Mouse (Mus musculus): Measurements from ENCODE around the gene Trpt1.

The Trpt1 gene

GRCm38 (mm10) chr19:6996006-6996405 lies at the start of gene Trpt1, which contains the start of gene Nudt22:
Gene Trpt1 (plus strand): TSS chr19:6996131.
Gene Nudt22 (minus strand): TSS chr19:6996117.
- peak in 1 of 2 experiments; percentile 57 for DNase-seq (ENCODE audit: low spot score in 2 of 2)

- DNase-seq (ENCODE audit: low spot score in 2 of 2): no peak
Measured at GRCm38 (mm10) chr19:6947742-6948141, 48.2 kb upstream of the Trpt1 start.

GRCm38 (mm10) chr19:6948186-6948585 lies 47.7 kb upstream of the Trpt1 start:
- no peak for DNase-seq (ENCODE audit: low spot score in 2 of 2)

GRCm38 (mm10) chr19:6949532-6949931 lies 46.4 kb upstream of the Trpt1 start:
- no peak for DNase-seq (ENCODE audit: low spot score in 2 of 2)

DNA sequence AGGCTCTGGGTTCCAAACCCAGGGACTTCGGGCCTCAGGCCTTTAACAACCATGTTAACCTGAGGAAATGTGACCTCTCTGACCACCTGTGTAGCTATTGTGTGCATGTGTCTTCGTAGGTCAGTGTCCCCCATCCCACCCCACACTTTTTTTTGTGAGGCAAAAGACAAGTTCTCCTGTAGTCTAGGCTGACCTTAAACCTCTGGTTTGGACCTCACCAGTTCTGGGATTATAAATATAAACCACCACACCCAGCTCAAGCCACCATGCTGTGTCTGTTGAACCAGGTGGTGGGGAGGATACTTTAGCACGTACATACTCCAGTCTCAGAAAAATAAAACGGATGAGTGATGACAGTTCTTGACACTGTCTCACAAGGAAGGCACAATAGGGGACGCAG lies 46.0 kb upstream of the Trpt1 start:
- DNase-seq (ENCODE audit: low spot score in 2 of 2): no peak

GRCm38 (mm10) chr19:6950613-6951153 lies 45.2 kb upstream of the Trpt1 start:
- DNase-seq (ENCODE audit: low spot score in 2 of 2): peak; percentile 29 to 33

DNA sequence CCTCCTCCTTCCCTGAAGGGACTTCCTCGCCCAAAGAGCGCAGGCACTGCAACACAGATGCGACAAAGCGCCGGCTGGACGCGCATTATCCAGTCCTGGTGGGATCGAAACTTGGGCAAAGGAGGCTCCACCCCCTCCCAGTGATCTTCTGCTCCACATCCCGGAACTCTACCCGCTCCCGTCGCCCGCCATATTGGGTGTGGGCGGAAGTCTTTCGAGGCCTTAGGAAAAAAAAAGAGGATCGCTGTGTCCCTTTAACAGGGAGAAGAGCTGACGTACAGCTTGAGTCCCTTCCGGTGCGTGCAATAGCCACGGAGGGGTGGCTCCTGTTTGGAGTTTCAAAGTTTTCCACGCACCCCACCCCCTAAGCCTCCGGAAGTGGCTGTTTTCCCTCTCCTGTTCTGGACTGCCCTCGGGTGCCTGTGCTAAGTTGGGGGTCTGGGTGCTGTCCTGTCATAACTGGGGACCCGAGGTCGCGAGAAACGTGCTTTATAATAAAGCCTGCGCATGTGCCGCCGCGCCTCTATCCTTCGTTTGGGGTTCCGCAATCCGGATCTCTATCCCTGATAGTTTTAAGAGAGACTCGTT lies 44.5 kb upstream of the Trpt1 start:
- DNase-seq (ENCODE audit: low spot score in 2 of 2): peak; percentile 66 to 73

GRCm38 (mm10) chr19:6951994-6952711 lies 43.8 kb upstream of the Trpt1 start:
- DNase-seq (ENCODE audit: low spot score in 2 of 2): peak; percentile 32 to 44

- peak in 1 of 2 experiments; percentile 34 for DNase-seq (ENCODE audit: low spot score in 2 of 2)
Measured at GRCm38 (mm10) chr19:6952712-6953037, 43.3 kb upstream of the Trpt1 start.

DNA sequence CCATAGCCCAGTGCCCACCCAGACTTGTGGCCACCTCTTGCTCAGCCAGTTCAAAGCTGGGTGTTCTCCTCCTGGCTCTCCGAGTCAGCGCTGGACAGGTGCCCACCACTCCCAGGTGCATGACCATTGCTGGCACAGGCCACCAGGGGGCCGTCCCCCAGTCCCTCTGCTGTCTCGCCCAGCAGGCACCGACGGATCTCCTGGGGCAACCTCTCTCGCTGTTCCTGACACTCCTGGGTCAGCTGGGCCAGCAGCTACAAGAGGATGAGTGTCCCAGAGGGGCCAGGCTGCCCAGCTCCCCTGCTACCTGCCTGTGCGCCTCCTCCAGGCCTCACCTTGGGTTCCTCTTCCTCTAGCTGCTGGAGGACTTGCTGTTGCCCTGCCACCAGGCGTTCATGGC lies 41.9 kb upstream of the Trpt1 start:
- peak in 1 of 2 experiments; percentile 35 for DNase-seq (ENCODE audit: low spot score in 2 of 2)

- no peak for DNase-seq (ENCODE audit: low spot score in 2 of 2)
Measured at GRCm38 (mm10) chr19:6955424-6955823, 40.5 kb upstream of the Trpt1 start.

DNA sequence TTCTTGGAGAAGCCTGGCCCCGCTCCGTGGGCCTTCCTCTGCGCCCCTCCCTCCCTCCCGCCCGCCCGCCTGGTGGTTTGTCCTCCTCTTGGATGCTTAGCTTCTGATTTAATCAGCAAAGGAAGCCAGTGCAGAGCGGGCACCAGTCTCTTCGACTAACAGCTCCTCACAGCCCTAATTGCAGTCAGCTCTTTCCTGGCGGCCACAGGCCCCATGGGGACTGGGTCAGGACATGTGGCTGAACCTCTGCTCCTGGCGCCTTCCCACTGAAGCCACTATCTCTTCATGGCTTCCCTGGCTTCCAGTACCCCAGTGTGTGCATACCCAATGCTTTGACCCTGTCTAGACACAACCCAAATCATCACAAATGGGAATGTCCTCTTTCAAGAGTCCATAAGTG lies 39.5 kb upstream of the Trpt1 start:
- DNase-seq (ENCODE audit: low spot score in 2 of 2): no peak

- no peak for DNase-seq (ENCODE audit: low spot score in 2 of 2)
Measured at GRCm38 (mm10) chr19:6968491-6969271, 27.2 kb upstream of the Trpt1 start.

- no peak for DNase-seq (ENCODE audit: low spot score in 2 of 2)
Measured at GRCm38 (mm10) chr19:6969291-6969664, 26.7 kb upstream of the Trpt1 start.

GRCm38 (mm10) chr19:6969665-6970381 lies 26.1 kb upstream of the Trpt1 start:
- peak in 1 of 2 experiments; percentile 74 for DNase-seq (ENCODE audit: low spot score in 2 of 2)

DNA sequence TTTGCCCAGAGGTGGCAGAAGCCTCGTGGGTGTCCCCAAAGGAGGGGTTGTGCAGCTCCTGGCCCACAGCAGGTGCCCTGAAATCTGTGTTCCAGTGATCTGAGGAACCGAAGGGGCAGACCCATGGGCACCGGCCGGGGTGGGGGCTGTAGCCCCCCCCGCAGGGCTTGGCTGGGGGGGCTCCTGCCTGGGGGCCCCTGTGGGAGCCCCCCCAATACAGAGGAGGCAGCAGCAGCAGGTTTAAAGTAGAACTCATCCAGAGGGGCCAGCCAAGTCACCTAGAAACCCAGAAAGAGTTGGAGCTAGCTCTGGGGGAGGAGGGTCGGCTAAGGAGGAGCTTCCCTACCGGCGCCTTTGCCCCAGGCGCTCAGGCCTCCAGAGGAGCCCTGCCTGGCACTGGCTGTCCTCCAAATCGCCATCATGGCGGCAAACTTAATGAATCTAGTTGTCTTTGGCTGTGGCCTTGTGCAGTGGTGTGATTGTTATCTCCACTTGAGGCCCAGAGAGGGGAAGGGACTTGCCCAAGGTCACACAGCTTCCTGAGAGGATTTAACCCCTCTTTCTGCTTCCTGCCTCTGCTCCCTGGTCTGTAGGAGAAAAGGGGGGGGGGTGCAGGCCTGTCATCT lies 25.4 kb upstream of the Trpt1 start:
- DNase-seq (ENCODE audit: low spot score in 2 of 2): no peak

GRCm38 (mm10) chr19:6971644-6972043 lies 24.3 kb upstream of the Trpt1 start:
- DNase-seq (ENCODE audit: low spot score in 2 of 2): no peak

- no peak for DNase-seq (ENCODE audit: low spot score in 2 of 2)
Measured at GRCm38 (mm10) chr19:6972247-6972917, 23.5 kb upstream of the Trpt1 start.

- DNase-seq (ENCODE audit: low spot score in 2 of 2): no peak
Measured at GRCm38 (mm10) chr19:6973581-6974190, 22.2 kb upstream of the Trpt1 start.

Measured in thymus, postnatal 10 days (tissue).